Mouse (Mus musculus): ENCODE measurements around the gene Zbtb4.

- TF ChIP-seq CTCF (conservative IDR thresholded peaks at IDR 0.05; ENCODE audit: low read length) (no peak), NANOG (IDR thresholded peaks at IDR 0.05; ENCODE audit: borderline replicate concordance, low read length) (no peak), POU5F1 (IDR thresholded peaks at IDR 0.05; ENCODE audit: borderline replicate concordance, low read length) (no peak)
Measured at GRCm38 (mm10) chr11:69778985-69779384, 13.3 kb downstream of the Zbtb4 start.
